Mouse (Mus musculus) left cerebral cortex, postnatal 25 days (tissue): ENCODE data around the gene Cdkn1a. TPM values are rescaled to one million over a fixed set of nuclear protein-coding genes. Genes with fewer than 3 reads are reported as not detected.

ENCODE experiments used
- DNase-seq, 2 experiments: peaks; one replicate each; pipeline ENCODE4 v3.0.0; 2022; ENCODE audit warnings: low spot score in 2 of 2, mixed read lengths in 1 of 2
- intact Hi-C: fragments of 180-260 bp; cut with DNase I; formaldehyde crosslinking; loops from one replicate; pipeline ENCODE4 v1.15.1; 2025
- total RNA-seq, 2 experiments: library from RNA; stranded (reverse); gene quantifications; 2 replicates each; pipeline ENCODE4 v1.2.3; 2021

Gene Cdkn1a
- total RNA-seq, 2 experiments from 2014 or later, result 36.0 to 54.2 TPM

GRCm38 (mm10) chr17:29147773-29148172 is 57.0 kb downstream of the Cdkn1a start:
- no peak for DNase-seq
- intact Hi-C loops, result no loop called here

- intact Hi-C loops, result no loop called here
- no peak for DNase-seq
Observed at GRCm38 (mm10) chr17:29149766-29150165, 59.0 kb downstream of the Cdkn1a start.

Other genes with a start within 250 kb of the Cdkn1a start
- under 1 TPM; 0.46 to 0.57 TPM for gene Pnpla1, start 232.6 kb upstream of the Cdkn1a start, total RNA-seq
- 10 to 100 TPM in 1 of 2 experiments, 1 to 10 TPM in 1; 9.5 to 11.4 TPM for gene 4930539E08Rik, start 175.7 kb upstream of the Cdkn1a start, total RNA-seq
- gene Pxt1, start 147.1 kb upstream of the Cdkn1a start, total RNA-seq, result not detected
- gene Kctd20, start 139.0 kb upstream of the Cdkn1a start, total RNA-seq, result 10 to 100 TPM; 74.0 to 77.4 TPM
- 10 to 100 TPM; 44.9 to 59.3 TPM for gene Stk38, start 83.0 kb upstream of the Cdkn1a start, total RNA-seq
- 100 to 1,000 TPM; 113 to 117 TPM for gene Srsf3, start 58.3 kb upstream of the Cdkn1a start, total RNA-seq
- under 1 TPM in 1 of 2 experiments, not detected in 1; 0.14 TPM for gene Rab44, start 23.2 kb downstream of the Cdkn1a start, total RNA-seq
- gene Cpne5, start 147.2 kb downstream of the Cdkn1a start, total RNA-seq, result 100 to 1,000 TPM; 121 to 149 TPM
- gene Ppil1, start 173.2 kb downstream of the Cdkn1a start, total RNA-seq, result 10 to 100 TPM; 19.7 to 20.8 TPM
- 10 to 100 TPM; 86.2 to 93.7 TPM for gene BC004004, start 177.8 kb downstream of the Cdkn1a start, total RNA-seq
- gene Pi16, start 226.7 kb downstream of the Cdkn1a start, total RNA-seq, result 1 to 10 TPM; 1.1 to 1.5 TPM